Mouse (Mus musculus): ENCODE measurements around the gene Ceacam14. TPM values are rescaled to one million over a fixed set of nuclear protein-coding genes. Genes with fewer than 3 reads are reported as not detected.

The Ceacam14 gene
- total RNA-seq (2014; fragmentation: Nextera tagmentation) = not detected in 2 replicates
- not detected in 2 replicates for total RNA-seq (2017)

DNA sequence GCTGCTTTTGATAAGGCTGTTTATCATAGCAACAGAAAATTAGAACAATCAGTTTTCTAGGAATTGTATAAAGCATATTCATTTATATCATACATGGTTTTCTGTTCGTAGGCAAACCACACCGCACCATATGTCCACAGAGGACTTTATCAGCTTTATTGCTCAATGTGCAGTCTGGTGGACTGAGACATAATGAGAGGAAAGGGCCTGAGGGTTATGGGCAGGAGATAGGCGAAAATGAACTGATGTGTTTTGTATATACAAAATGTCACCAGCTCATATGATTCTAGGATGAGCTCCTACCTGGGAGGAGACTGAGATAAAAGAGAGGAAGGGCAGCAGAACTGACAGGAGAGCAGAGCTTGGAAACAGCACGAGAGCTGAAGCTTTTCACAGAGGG is at the start of gene Ceacam14:
Ceacam14 (plus strand) TSS at position 301 of the 400 bp plus-strand sequence.
- ATAC-seq (replicated peaks; ENCODE audit: low FRiP score, low TSS enrichment, poor library complexity, severe bottlenecking) = no peak

Other genes with a start within 250 kb of the Ceacam14 start
- not detected in 2 replicates for gene Ceacam5, start 99.4 kb upstream of the Ceacam14 start, total RNA-seq (2014; fragmentation: Nextera tagmentation)
- not detected in 2 replicates for gene Ceacam5, start 99.4 kb upstream of the Ceacam14 start, total RNA-seq (2017)
- not detected in 2 replicates for gene Gm5155, start 59.1 kb downstream of the Ceacam14 start, total RNA-seq (2014; fragmentation: Nextera tagmentation)
- not detected in 2 replicates for gene Gm5155, start 59.1 kb downstream of the Ceacam14 start, total RNA-seq (2017)
- gene Ceacam11, start 159.5 kb downstream of the Ceacam14 start, total RNA-seq (2014; fragmentation: Nextera tagmentation) = not detected in 2 replicates
- not detected in 2 replicates for gene Ceacam11, start 159.5 kb downstream of the Ceacam14 start, total RNA-seq (2017)
- not detected in 2 replicates for gene Ceacam13, start 197.3 kb downstream of the Ceacam14 start, total RNA-seq (2014; fragmentation: Nextera tagmentation)
- not detected in 2 replicates for gene Ceacam13, start 197.3 kb downstream of the Ceacam14 start, total RNA-seq (2017)